Mouse (Mus musculus) frontal cortex, postnatal 10 days (tissue): ENCODE measurements around the gene Olfr351.

Experiments
- DNase-seq, 2 experiments: peaks; one replicate each; pipeline ENCODE4 v3.0.0; 2022; ENCODE audit warnings: low spot score in 2 of 2, mixed read lengths in 1 of 2

Olfr351 gene

GRCm38 (mm10) chr2:36862560-36862959 is at the start of gene Olfr351:
Gene Olfr351 (minus strand): TSS chr2:36862660.
- no peak for DNase-seq

- DNase-seq = no peak
Observed at GRCm38 (mm10) chr2:36905380-36905779, 42.9 kb upstream of the Olfr351 start, which contains the start of gene Olfr354. Gene Olfr354 (plus strand): TSS chr2:36905680.

- no peak for DNase-seq
Observed at GRCm38 (mm10) chr2:36897114-36897513, 34.7 kb upstream of the Olfr351 start.

- DNase-seq = no peak
Observed at GRCm38 (mm10) chr2:36892836-36893235, 30.4 kb upstream of the Olfr351 start, which contains the start of gene Olfr353. Gene Olfr353 (minus strand): TSS chr2:36892936.

GRCm38 (mm10) chr2:36868160-36868559 is 5.7 kb upstream of the Olfr351 start, which contains the start of gene Olfr352:
Gene Olfr352 (plus strand): TSS chr2:36868460.
- no peak for DNase-seq

GRCm38 (mm10) chr2:36846010-36846409 is 16.4 kb downstream of the Olfr351 start, which contains the start of gene Olfr350:
Gene Olfr350 (plus strand): TSS chr2:36846310.
- DNase-seq = no peak

- no peak for DNase-seq
Observed at GRCm38 (mm10) chr2:36816932-36817331, 45.5 kb downstream of the Olfr351 start, which contains the start of gene Olfr3. Gene Olfr3 (minus strand): TSS chr2:36817032.
